Mouse (Mus musculus): ENCODE measurements around the gene Rhoj.

- TF ChIP-seq SRF (IDR thresholded peaks at IDR 0.05; ENCODE audit: control insufficient read depth, insufficient read length, low read depth) (no peak), E2F4 (IDR thresholded peaks at IDR 0.05; ENCODE audit: insufficient read depth) (no peak), MAX (IDR thresholded peaks at IDR 0.05; ENCODE audit: low read depth) (no peak), POLR2A (IDR thresholded peaks at IDR 0.05; ENCODE audit: insufficient read length, low read depth) (no peak), TCF12 (IDR thresholded peaks at IDR 0.05; ENCODE audit: insufficient read depth, poor library complexity, severe bottlenecking) (no peak), USF1 (IDR thresholded peaks at IDR 0.05; ENCODE audit: low read depth) (no peak), POLR2AphosphoS2 (IDR thresholded peaks at IDR 0.05; ENCODE audit: insufficient read length, low read depth) (no peak), CEBPB (IDR thresholded peaks at IDR 0.05; ENCODE audit: insufficient read depth, poor library complexity, severe bottlenecking) (no peak)
Measured at GRCm38 (mm10) chr12:75362456-75362855, 54.3 kb downstream of the Rhoj start.
